Mouse (Mus musculus) megakaryocyte, embryonic 14.5 days (primary cell): ENCODE data around the gene Gtsf2.

Source experiments
- FLI1 ChIP-seq: IDR thresholded peaks from 2 replicates; pipeline ENCODE4 v1.6.1; 2012; ENCODE audit warnings: low read length, inconsistent platforms, mixed read lengths
- GATA1 ChIP-seq: IDR thresholded peaks from 3 replicates; pipeline ENCODE4 v1.6.1; 2012; ENCODE audit warnings: mixed read lengths, low read length, inconsistent platforms, borderline replicate concordance

DNA sequence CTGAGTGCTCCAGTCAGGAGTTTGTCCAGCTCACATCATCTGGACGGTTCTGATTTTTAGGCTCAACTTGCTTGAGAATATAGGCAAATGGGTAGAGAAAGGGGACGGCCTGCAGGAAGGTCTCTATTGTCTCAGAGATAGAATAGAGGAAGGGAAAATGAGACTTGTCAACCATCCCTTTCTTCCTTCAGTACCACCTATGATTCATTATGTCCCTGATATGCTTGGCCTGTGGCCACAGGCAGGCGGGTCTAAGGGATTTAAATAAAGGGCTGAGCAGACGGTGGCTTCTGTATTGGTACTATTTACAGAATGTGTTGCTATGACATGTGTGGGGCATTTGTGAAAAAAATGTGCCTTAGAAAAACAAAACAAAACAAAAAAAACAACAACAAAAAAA is 40.1 kb upstream of the Gtsf2 start:
- TF ChIP-seq FLI1 (no peak), GATA1 (no peak)
